Mouse (Mus musculus) kidney, adult 2 months (tissue): ENCODE data around the gene Zbtb9. TPM values are rescaled to one million over a fixed set of nuclear protein-coding genes. Genes with fewer than 3 reads are reported as not detected.

Experiments
- DNase-seq: peaks from one replicate; pipeline ENCODE4 v3.0.0; 2021
- H3K27ac ChIP-seq: fragments of 200-500 bp; 2 replicates; pipeline ENCODE4 v1.5.1; 2012; ENCODE audit warnings: low read depth, low read length, control low read depth, inconsistent platforms; ENCODE audit not compliant: insufficient read depth
- H3K27me3 ChIP-seq: fragments of 200-500 bp; replicated peaks from 2 replicates; pipeline ENCODE4 v1.6.1; 2012; ENCODE audit warnings: mild to moderate bottlenecking, moderate library complexity, low read length, inconsistent platforms; ENCODE audit not compliant: control insufficient read depth, insufficient read depth
- H3K36me3 ChIP-seq: fragments of 200-500 bp; 2 replicates; pipeline ENCODE4 v1.6.1; 2012; ENCODE audit warnings: mild to moderate bottlenecking, moderate library complexity, low read length, inconsistent platforms; ENCODE audit not compliant: control insufficient read depth, insufficient read depth
- H3K4me1 ChIP-seq: fragments of 200-500 bp; 2 replicates; pipeline ENCODE4 v1.6.1; 2011; ENCODE audit warnings: low read length; ENCODE audit not compliant: control insufficient read depth, insufficient read depth
- H3K4me3 ChIP-seq: fragments of 200-500 bp; 2 replicates; pipeline ENCODE4 v1.5.1; 2011; ENCODE audit warnings: mild to moderate bottlenecking, low read depth, low read length, control low read depth; ENCODE audit not compliant: insufficient read depth
- CTCF ChIP-seq: fragments of 200-500 bp; conservative IDR thresholded peaks from 2 replicates; pipeline ENCODE4 v1.5.1; 2011; ENCODE audit warnings: low read depth, mild to moderate bottlenecking, control low read depth, low read length, moderate library complexity, mixed read lengths; ENCODE audit not compliant: insufficient read depth, insufficient read length
- POLR2A ChIP-seq: fragments of 200-500 bp; IDR thresholded peaks from one replicate; pipeline ENCODE4 v1.6.1; 2011; ENCODE audit warnings: low read depth, low read length, control low read depth
- WGBS: fragments of 180-500 bp; shearing (Covaris S2); methylation state at CpG from one replicate; pipeline ENCODE4 v1.1.7; 2018; 5-methylcytosine and 5-hydroxymethylcytosine counted together
- polyA plus RNA-seq: library from polyadenylated mRNA; depleted of rRNA; stranded (reverse); fragments of >200 nt; gene quantifications from 2 replicates; pipeline ENCODE4 v1.2.3, GENCODE M21; 2012

Gene Zbtb9
- polyA plus RNA-seq, 1 experiment, result 6.5 TPM

- WGBS, result 93% methylated on average over 9 of the region's 9 CpGs
- TF ChIP-seq POLR2A, result no peak
- no peak for TF ChIP-seq CTCF
- no peak overlapping the region for H3K27ac ChIP-seq
- no peak overlapping the region for H3K4me3 ChIP-seq
- no peak for DNase-seq
- no peaks in the 10 kb centered on the region for H3K36me3 ChIP-seq
- no peaks in the 10 kb centered on the region for H3K27me3 ChIP-seq
- peaks cover 13% of the 10 kb centered on the region for H3K4me1 ChIP-seq
These were observed 37.9 kb upstream of the Zbtb9 start for GRCm38 (mm10) chr17:26935027-26935426.

- peaks cover 15% of the 10 kb centered on the region for H3K4me1 ChIP-seq
- TF ChIP-seq CTCF, result no peak
- H3K27me3 ChIP-seq, result no peaks in the 10 kb centered on the region
- 82% methylated on average over 12 of the region's 12 CpGs for WGBS
- no peak overlapping the region for H3K27ac ChIP-seq
- DNase-seq, result no peak
- no peaks in the 10 kb centered on the region for H3K36me3 ChIP-seq
- no peak overlapping the region for H3K4me3 ChIP-seq
These were observed 36.5 kb upstream of the Zbtb9 start for GRCm38 (mm10) chr17:26936453-26936852.

GRCm38 (mm10) chr17:26936921-26937695 lies 35.9 kb upstream of the Zbtb9 start:
- TF ChIP-seq CTCF, result no peak
- TF ChIP-seq POLR2A, result no peak
- WGBS, result 85% methylated on average over 15 of the region's 15 CpGs
- no peak overlapping the region for H3K27ac ChIP-seq
- H3K4me3 ChIP-seq, result no peak overlapping the region
- no peaks in the 10 kb centered on the region for H3K27me3 ChIP-seq
- DNase-seq, result no peak
- H3K36me3 ChIP-seq, result no peaks in the 10 kb centered on the region
- H3K4me1 ChIP-seq, result peaks cover 15% of the 10 kb centered on the region

- 41% methylated on average over 16 of the region's 16 CpGs for WGBS
- Histone ChIP-seq H3K27ac (peak overlapping the region; percentile 72), H3K27me3 (no peaks in the 10 kb centered on the region), H3K4me3 (peak overlapping the region; percentile 53), H3K36me3 (no peaks in the 10 kb centered on the region), H3K4me1 (peaks cover 15% of the 10 kb centered on the region)
- DNase-seq, result no peak
- TF ChIP-seq POLR2A (no peak), CTCF (no peak)
These were observed 34.9 kb upstream of the Zbtb9 start for GRCm38 (mm10) chr17:26937883-26938695.

DNA sequence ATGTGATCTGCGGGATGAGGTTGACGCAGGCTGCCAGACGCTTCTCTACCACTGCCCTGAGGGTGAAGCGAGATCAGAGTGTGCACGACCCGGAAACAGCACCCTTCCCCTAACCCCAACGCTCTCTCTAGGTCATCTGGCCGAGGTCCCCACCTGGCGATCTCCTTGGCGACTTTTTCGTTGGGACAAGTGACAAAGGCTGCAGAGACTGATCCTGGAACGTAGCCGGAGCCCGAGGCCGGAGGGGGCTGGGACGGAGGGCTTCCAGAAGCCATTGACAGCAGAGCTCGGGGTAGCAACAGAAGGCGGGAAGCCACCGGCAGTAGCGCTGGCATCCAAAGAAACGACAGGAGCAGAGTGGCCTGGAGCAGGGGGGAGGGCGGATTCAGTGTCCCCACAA lies 34.2 kb upstream of the Zbtb9 start:
- no peaks in the 10 kb centered on the region for H3K36me3 ChIP-seq
- peak overlapping the region; percentile 53 for H3K4me3 ChIP-seq
- under 1% methylated on average over 22 of the region's 22 CpGs for WGBS
- TF ChIP-seq POLR2A (no peak), CTCF (no peak)
- H3K27me3 ChIP-seq, result no peaks in the 10 kb centered on the region
- DNase-seq, result no peak
- peak overlapping the region; percentile 72 for H3K27ac ChIP-seq
- peaks cover 14% of the 10 kb centered on the region for H3K4me1 ChIP-seq

DNA sequence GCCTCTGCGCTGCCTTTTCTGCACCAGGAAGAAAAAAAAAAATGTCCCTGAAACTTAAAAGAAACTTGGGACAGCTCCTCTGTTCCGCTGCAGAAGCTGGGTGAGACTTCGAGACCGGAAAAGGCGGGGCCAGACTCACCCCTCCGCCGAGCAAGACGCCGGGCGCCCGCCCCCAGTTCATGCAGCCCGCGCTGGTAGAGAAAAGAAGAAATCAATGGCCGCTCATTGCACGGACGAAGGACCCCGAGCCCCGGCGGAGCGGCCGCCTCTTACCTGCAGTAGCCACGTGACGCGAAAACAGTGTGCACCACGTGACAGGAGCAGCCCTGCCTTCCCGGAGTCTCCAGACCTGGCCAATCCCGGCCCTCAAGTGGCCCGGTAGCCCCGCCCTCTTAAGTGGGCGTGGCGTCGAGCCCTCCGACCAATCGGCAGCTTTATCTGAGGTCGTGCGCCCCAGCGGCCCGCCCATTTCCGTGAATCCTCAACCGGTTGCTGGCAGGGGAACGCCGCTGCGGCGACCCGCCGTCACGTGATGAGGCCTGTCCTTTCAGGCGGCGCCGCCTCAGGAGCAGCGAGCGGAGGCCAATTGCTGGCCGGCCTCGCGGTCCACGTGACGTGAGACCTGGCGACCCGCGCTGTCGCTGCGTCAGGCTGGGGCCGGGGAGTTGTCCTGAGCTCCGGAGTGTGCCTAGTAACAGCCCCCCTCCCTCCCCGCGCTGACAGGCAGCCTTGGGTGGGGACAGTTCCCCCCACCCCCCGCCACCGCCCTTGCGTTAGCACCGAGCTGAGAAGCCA lies 33.6 kb upstream of the Zbtb9 start, which contains the start of gene Cuta:
TSS of gene Cuta (minus strand) at position 392 of the 795 bp plus-strand sequence.
- peak; percentile 100 for DNase-seq
- peak; percentile 92 for TF ChIP-seq POLR2A
- no peak for TF ChIP-seq CTCF
- Histone ChIP-seq H3K36me3 (no peaks in the 10 kb centered on the region), H3K27me3 (no peaks in the 10 kb centered on the region), H3K4me1 (peaks cover 9% of the 10 kb centered on the region), H3K4me3 (peak within 1 kb of the TSS; percentile 77), H3K27ac (peak within 1 kb of the TSS; percentile 72)
- WGBS, result under 1% methylated on average over 69 of the region's 70 CpGs
